Mouse (Mus musculus) heart, postnatal 0 days (tissue): ENCODE results near the gene Wdpcp.

Experiments
- CTCF ChIP-seq: IDR thresholded peaks from 2 replicates; pipeline ENCODE4 v1.5.1; 2016; ENCODE audit warnings: antibody characterized with exemption, control low read depth, low read depth
- EP300 ChIP-seq: IDR thresholded peaks from 2 replicates; pipeline ENCODE4 v1.6.1; 2016; ENCODE audit warnings: antibody characterized with exemption, low read depth

- TF ChIP-seq EP300 (no peak), CTCF (peak; percentile 55)
These were observed 87.0 kb downstream of the Wdpcp start for GRCm38 (mm10) chr11:21658985-21659384.
